Mouse (Mus musculus): ENCODE data around the gene Yars. TPM values are rescaled to one million over a fixed set of nuclear protein-coding genes. Genes with fewer than 3 reads are reported as not detected.

The Yars gene
- polyA plus RNA-seq, 1 experiment from 2014 or later = 92.9 TPM

GRCm38 (mm10) chr4:129248243-129248767, 58.7 kb downstream of the Yars start:
- no peaks in the 10 kb centered on the region for H3K36me3 ChIP-seq (ENCODE audit: control insufficient read depth, insufficient read depth, low read length)
- peak overlapping the region; percentile 59 for H3K27ac ChIP-seq (ENCODE audit: low read depth)
- peak overlapping the region; percentile 66 for H3K4me3 ChIP-seq (ENCODE audit: low read depth, low read length)
- peak overlapping the region; percentile 88 for H3K4me2 ChIP-seq (ENCODE audit: low read length)
- H3K9ac ChIP-seq (ENCODE audit: low read length) = peak overlapping the region; percentile 60
- DNase-seq (ENCODE audit: low spot score) (no peak), ATAC-seq (replicated peaks; ENCODE audit: low FRiP score, low TSS enrichment, low read depth) (no peak)
- WGBS = under 1% methylated on average over 42 of the region's 74 CpGs
- H3K9me3 ChIP-seq (ENCODE audit: control insufficient read depth, low read length) = no peaks in the 10 kb centered on the region
- H3K4me1 ChIP-seq (replicated peaks; ENCODE audit: control insufficient read depth, insufficient read depth, low read length) = peaks cover 12% of the 10 kb centered on the region; the same call in 1 of the 2 replicates
- peaks cover 36% of the 10 kb centered on the region for H3K27me3 ChIP-seq (replicated peaks; ENCODE audit: control insufficient read depth, insufficient read depth, low read length)

GRCm38 (mm10) chr4:129249288-129249687, 59.7 kb downstream of the Yars start:
- H3K4me1 ChIP-seq (replicated peaks; ENCODE audit: control insufficient read depth, insufficient read depth, low read length) = peaks cover 12% of the 10 kb centered on the region; the same call in 1 of the 2 replicates
- H3K27ac ChIP-seq (ENCODE audit: low read depth) = no peak overlapping the region
- H3K4me2 ChIP-seq (ENCODE audit: low read length) = no peak overlapping the region

GRCm38 (mm10) chr4:129250759-129251481, 61.4 kb downstream of the Yars start:
- peak; percentile 77 for DNase-seq (ENCODE audit: low spot score)
- WGBS = 30% methylated on average over 15 of the region's 15 CpGs

More at GRCm38 (mm10) chr4:129249288-129249687, 59.7 kb downstream of the Yars start:
- H3K27me3 ChIP-seq (replicated peaks; ENCODE audit: control insufficient read depth, insufficient read depth, low read length) = peaks cover 36% of the 10 kb centered on the region
- ATAC-seq (replicated peaks; ENCODE audit: low FRiP score, low TSS enrichment, low read depth) = no peak
- 44% methylated on average over 7 of the region's 7 CpGs for WGBS
- H3K4me3 ChIP-seq (ENCODE audit: low read depth, low read length) = no peak overlapping the region
- DNase-seq (ENCODE audit: low spot score) = no peak
- no peaks in the 10 kb centered on the region for H3K36me3 ChIP-seq (ENCODE audit: control insufficient read depth, insufficient read depth, low read length)
- H3K9ac ChIP-seq (ENCODE audit: low read length) = no peak overlapping the region
- no peaks in the 10 kb centered on the region for H3K9me3 ChIP-seq (ENCODE audit: control insufficient read depth, low read length)

GRCm38 (mm10) chr4:129251482-129252125, 62.0 kb downstream of the Yars start:
- H3K27me3 ChIP-seq (replicated peaks; ENCODE audit: control insufficient read depth, insufficient read depth, low read length) = peaks cover 30% of the 10 kb centered on the region
- no peaks in the 10 kb centered on the region for H3K9me3 ChIP-seq (ENCODE audit: control insufficient read depth, low read length)
- ATAC-seq (replicated peaks; ENCODE audit: low FRiP score, low TSS enrichment, low read depth) (peak; percentile 71), DNase-seq (ENCODE audit: low spot score) (peak; percentile 60)
- H3K4me1 ChIP-seq (replicated peaks; ENCODE audit: control insufficient read depth, insufficient read depth, low read length) = peaks cover 13% of the 10 kb centered on the region; the same call in 1 of the 2 replicates
- peak overlapping the region; percentile 30 for H3K4me2 ChIP-seq (ENCODE audit: low read length)
- H3K9ac ChIP-seq (ENCODE audit: low read length) = no peak overlapping the region
- no peak overlapping the region for H3K4me3 ChIP-seq (ENCODE audit: low read depth, low read length)
- H3K36me3 ChIP-seq (ENCODE audit: control insufficient read depth, insufficient read depth, low read length) = no peaks in the 10 kb centered on the region
- peak overlapping the region; percentile 81 for H3K27ac ChIP-seq (ENCODE audit: low read depth)
- 5% methylated on average over 15 of the region's 15 CpGs for WGBS

More at GRCm38 (mm10) chr4:129250759-129251481, 61.4 kb downstream of the Yars start:
- Histone ChIP-seq H3K36me3 (ENCODE audit: control insufficient read depth, insufficient read depth, low read length) (no peaks in the 10 kb centered on the region), H3K27ac (ENCODE audit: low read depth) (peak overlapping the region; percentile 81), H3K9ac (ENCODE audit: low read length) (no peak overlapping the region), H3K27me3 (replicated peaks; ENCODE audit: control insufficient read depth, insufficient read depth, low read length) (peaks cover 31% of the 10 kb centered on the region), H3K4me1 (replicated peaks; ENCODE audit: control insufficient read depth, insufficient read depth, low read length) (peaks cover 12% of the 10 kb centered on the region; the same call in 1 of the 2 replicates), H3K4me2 (ENCODE audit: low read length) (peak overlapping the region; percentile 30), H3K4me3 (ENCODE audit: low read depth, low read length) (no peak overlapping the region), H3K9me3 (ENCODE audit: control insufficient read depth, low read length) (no peaks in the 10 kb centered on the region)
- peak; percentile 82 for ATAC-seq (replicated peaks; ENCODE audit: low FRiP score, low TSS enrichment, low read depth)

- Histone ChIP-seq H3K27me3 (replicated peaks; ENCODE audit: control insufficient read depth, insufficient read depth, low read length) (peaks cover 21% of the 10 kb centered on the region), H3K4me1 (replicated peaks; ENCODE audit: control insufficient read depth, insufficient read depth, low read length) (peaks cover 19% of the 10 kb centered on the region; the same call in 1 of the 2 replicates), H3K4me2 (ENCODE audit: low read length) (no peak overlapping the region), H3K36me3 (ENCODE audit: control insufficient read depth, insufficient read depth, low read length) (no peaks in the 10 kb centered on the region), H3K9me3 (ENCODE audit: control insufficient read depth, low read length) (no peaks in the 10 kb centered on the region), H3K27ac (ENCODE audit: low read depth) (no peak overlapping the region), H3K4me3 (ENCODE audit: low read depth, low read length) (no peak overlapping the region), H3K9ac (ENCODE audit: low read length) (no peak overlapping the region)
- ATAC-seq (replicated peaks; ENCODE audit: low FRiP score, low TSS enrichment, low read depth) (no peak), DNase-seq (ENCODE audit: low spot score) (no peak)
- WGBS = 68% methylated on average over 2 of the region's 2 CpGs
Observed at GRCm38 (mm10) chr4:129252492-129252891, 62.9 kb downstream of the Yars start.

GRCm38 (mm10) chr4:129254571-129254970, 65.0 kb downstream of the Yars start:
- Histone ChIP-seq H3K27ac (ENCODE audit: low read depth) (no peak overlapping the region), H3K4me1 (replicated peaks; ENCODE audit: control insufficient read depth, insufficient read depth, low read length) (peaks cover 13% of the 10 kb centered on the region; the same call in 1 of the 2 replicates), H3K9ac (ENCODE audit: low read length) (no peak overlapping the region), H3K4me3 (ENCODE audit: low read depth, low read length) (no peak overlapping the region), H3K36me3 (ENCODE audit: control insufficient read depth, insufficient read depth, low read length) (no peaks in the 10 kb centered on the region), H3K4me2 (ENCODE audit: low read length) (no peak overlapping the region), H3K9me3 (ENCODE audit: control insufficient read depth, low read length) (no peaks in the 10 kb centered on the region), H3K27me3 (replicated peaks; ENCODE audit: control insufficient read depth, insufficient read depth, low read length) (peaks cover 7% of the 10 kb centered on the region)
- DNase-seq (ENCODE audit: low spot score) = no peak
- ATAC-seq (replicated peaks; ENCODE audit: low FRiP score, low TSS enrichment, low read depth) = no peak
- 92% methylated on average over 3 of the region's 3 CpGs for WGBS

GRCm38 (mm10) chr4:129256450-129257380, 67.2 kb downstream of the Yars start:
- ATAC-seq (replicated peaks; ENCODE audit: low FRiP score, low TSS enrichment, low read depth) = no peak
- Histone ChIP-seq H3K27me3 (replicated peaks; ENCODE audit: control insufficient read depth, insufficient read depth, low read length) (no peaks in the 10 kb centered on the region), H3K36me3 (ENCODE audit: control insufficient read depth, insufficient read depth, low read length) (no peaks in the 10 kb centered on the region), H3K27ac (ENCODE audit: low read depth) (no peak overlapping the region), H3K4me3 (ENCODE audit: low read depth, low read length) (no peak overlapping the region), H3K9ac (ENCODE audit: low read length) (no peak overlapping the region), H3K4me1 (replicated peaks; ENCODE audit: control insufficient read depth, insufficient read depth, low read length) (peaks cover 11% of the 10 kb centered on the region; the same call in 1 of the 2 replicates), H3K9me3 (ENCODE audit: control insufficient read depth, low read length) (no peaks in the 10 kb centered on the region), H3K4me2 (ENCODE audit: low read length) (no peak overlapping the region)
- WGBS = 24% methylated on average over 8 of the region's 8 CpGs
- DNase-seq (ENCODE audit: low spot score) = no peak

GRCm38 (mm10) chr4:129259101-129259500, 69.5 kb downstream of the Yars start:
- no peaks in the 10 kb centered on the region for H3K9me3 ChIP-seq (ENCODE audit: control insufficient read depth, low read length)
- H3K27ac ChIP-seq (ENCODE audit: low read depth) = 0 out of 2 replicates have a peak overlapping the region, but pooled peaks have one; percentile 5
- H3K4me1 ChIP-seq (replicated peaks; ENCODE audit: control insufficient read depth, insufficient read depth, low read length) = peaks cover 14% of the 10 kb centered on the region
- no peaks in the 10 kb centered on the region for H3K36me3 ChIP-seq (ENCODE audit: control insufficient read depth, insufficient read depth, low read length)
- no peak overlapping the region for H3K9ac ChIP-seq (ENCODE audit: low read length)
- ATAC-seq (replicated peaks; ENCODE audit: low FRiP score, low TSS enrichment, low read depth) = no peak
- no peak overlapping the region for H3K4me2 ChIP-seq (ENCODE audit: low read length)
- 67% methylated on average over 4 of the region's 4 CpGs for WGBS
- H3K4me3 ChIP-seq (ENCODE audit: low read depth, low read length) = no peak overlapping the region
- H3K27me3 ChIP-seq (replicated peaks; ENCODE audit: control insufficient read depth, insufficient read depth, low read length) = no peaks in the 10 kb centered on the region
- DNase-seq (ENCODE audit: low spot score) = no peak

Measured in intestine, embryonic 14.5 days (tissue).